Mouse (Mus musculus) CD4-positive helper T cell, adult 2 months (primary cell): ENCODE results near the gene Anapc2.
A peak's percentile ranks its signal among the peaks of the same experiment; 100 is the strongest.

Source experiments
- DNase-seq: peaks from one replicate; pipeline ENCODE4 v3.0.0-alpha.2; 2012; ENCODE audit warnings: low read depth, missing footprints, low spot score

Anapc2 gene

DNA sequence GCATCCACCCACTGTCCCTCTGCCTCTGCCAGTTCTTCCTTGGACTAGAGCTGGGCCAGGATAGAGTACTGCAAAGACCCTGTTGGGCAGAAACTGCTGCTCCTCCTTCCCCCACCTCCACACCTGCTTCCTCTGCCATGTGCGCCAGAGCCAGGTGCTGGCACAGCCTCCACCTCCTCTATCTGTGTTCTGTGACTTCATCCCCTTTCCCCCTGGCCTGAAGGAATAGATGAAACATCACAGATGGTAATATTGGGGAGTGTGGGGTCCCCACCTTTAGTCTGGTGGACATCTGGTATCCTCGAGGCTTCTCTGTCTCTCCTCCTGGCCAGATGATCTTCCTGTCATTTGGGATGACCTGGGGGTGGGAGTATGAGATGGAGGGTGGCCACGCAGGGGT, 31.2 kb downstream of the Anapc2 start:
- DNase-seq, result no peak

GRCm38 (mm10) chr2:25303931-25304656, 31.8 kb downstream of the Anapc2 start:
- no peak for DNase-seq

- DNase-seq, result peak; percentile 54
Measured at GRCm38 (mm10) chr2:25304657-25305541, 32.6 kb downstream of the Anapc2 start.

DNA sequence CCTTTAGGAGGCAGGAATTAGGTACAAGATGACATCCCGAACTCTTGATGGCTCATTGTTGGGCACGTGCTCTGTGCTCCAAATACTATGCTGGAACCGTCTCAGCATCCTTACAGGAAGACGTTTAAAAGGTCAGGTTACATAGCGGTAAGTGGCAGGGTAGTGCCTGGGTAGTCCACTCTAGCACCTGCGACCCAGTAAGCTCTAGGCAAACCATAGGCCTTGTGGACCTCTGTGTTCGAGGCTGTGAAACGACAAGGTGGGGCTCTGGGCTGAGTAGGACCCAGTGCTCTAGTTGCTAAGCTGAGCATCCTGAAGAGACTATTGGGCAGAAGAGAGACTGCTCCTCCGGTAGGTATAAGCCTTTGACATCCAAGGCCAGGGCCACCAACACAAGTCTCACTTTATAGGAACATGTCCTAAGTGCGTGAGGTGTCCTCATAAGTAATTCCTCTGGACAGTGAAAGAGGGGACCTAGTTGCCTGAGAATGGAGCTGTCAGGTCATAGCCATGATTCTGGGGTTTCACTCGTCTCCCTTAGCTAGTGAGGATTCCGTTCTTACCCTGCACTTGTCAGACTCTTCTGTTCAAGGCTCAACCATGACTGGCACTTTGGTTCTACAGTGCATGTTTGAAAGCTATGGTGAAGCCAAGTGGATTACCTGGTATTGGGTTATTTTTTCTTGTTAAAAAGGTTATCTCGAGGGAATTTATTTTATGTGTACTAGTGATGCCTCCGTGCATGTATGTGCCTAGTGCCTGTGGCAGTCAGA, 33.5 kb downstream of the Anapc2 start:
- no peak for DNase-seq

DNA sequence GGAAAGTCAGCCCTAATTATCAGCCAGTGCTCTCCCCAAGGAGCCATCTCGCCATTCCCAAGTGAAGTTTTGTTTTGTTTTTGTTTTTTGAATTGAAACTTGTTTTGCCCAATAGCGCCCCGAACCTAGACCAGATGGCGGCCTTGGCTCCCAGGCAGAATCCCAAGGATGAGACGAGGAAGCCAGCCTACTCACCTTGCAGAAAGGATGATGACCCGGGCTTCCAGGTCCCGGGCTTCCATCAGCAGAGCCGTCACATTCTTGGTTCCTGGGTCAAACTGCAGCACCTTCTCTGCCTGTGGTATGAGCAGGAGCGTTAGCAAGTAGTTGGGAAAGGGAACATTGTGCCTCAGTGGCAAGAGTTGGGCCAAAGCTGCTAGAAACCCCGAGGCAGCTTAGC, 37.9 kb downstream of the Anapc2 start:
- DNase-seq, result no peak

- DNase-seq, result no peak
Measured at GRCm38 (mm10) chr2:25310969-25311368, 38.7 kb downstream of the Anapc2 start.

DNA sequence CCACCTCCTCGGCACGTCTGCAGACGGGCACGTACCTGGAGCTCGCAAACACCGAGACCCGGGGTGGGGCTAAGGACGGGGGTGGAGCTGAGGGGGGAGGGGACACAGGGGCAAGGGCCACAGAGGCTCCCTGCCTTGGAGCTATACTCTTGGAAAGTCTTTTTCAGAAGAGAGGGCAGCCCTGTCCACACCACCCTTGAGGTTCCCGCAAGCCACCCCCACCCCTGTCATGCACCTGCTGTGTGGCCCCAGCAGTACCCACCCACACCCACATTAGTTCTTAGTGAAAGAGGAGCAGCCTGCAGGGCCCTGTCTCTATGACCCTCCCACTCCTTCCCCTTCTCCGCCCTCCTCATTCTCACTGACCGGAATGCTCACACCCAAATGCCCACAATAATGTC, 39.2 kb downstream of the Anapc2 start:
- DNase-seq, result no peak

DNA sequence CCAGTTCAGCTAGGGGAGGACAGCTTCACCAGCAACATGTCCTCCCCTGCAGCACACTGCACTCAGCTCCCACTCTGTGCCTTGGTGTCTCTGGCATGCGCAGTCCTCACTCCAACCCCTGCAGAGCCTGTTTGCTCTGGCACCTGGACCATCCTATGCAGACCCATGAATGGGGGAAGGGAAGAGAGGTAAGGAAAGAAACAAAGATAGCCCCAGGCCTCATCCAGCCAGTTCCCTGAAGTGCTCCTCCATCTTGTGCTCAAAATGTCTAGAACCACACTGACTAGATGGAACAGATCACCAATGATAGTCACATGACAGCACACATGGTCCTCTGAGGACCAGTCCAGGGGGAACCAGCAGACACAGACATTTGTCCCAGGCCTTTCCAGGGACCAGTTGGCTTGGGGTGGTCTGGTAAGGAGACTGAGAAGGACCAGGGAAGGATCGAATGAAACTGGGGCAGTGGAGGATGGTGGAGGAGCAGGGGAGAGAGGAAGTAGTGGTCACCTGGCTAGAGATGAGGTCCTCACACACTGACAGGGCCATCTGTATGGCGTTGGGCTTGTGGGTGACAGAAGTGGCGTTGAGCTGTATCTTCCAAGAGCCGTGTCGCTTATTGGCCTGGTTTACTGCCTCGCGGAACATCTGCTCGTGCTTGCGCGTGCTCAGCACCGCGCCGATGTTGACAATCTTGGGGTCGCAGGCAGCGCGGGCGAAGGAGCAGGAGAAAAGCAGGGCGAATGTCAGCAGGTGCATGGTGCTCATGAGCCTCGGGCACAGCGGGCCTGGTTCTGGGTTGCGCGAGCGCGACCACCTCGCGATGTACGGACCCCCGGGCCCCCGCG, 46.1 kb downstream of the Anapc2 start:
- no peak for DNase-seq

DNA sequence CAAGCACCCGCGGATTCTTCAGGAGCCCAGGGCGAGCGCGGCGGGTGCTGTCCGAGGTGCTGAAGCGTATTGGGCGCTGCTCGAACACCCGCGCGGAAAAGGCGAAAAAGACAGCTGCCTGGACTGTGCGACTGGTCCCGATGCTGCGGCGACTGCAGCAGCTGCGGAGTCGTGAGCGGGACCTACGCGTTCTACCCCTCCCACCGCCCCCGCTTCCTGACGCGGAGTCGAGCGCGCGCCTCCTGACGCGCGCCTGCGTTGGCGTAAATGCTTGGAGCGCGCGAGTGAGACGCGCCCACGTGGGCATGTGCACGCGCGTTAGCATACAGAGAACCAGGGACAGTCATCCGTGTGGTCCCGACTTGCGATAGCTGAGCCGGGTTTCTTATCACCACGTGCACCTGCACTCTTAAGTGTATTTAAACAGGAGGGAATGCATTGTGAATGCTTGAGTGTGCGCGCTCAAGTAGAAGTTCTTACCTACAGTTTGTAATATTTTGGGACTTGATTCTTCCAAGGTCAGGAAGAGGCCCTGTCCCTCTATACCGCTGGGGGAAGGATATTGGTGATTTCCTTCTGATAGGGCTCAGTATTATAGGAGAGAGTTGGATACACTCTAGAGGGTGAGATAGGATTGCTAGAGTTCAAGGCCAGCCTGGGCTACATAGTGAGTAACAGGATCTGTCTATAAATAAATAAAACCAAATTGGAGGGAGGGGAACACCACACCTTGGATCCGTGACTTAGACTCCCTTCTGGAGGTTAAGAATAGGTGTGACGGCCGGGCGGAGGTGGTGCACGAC, 46.9 kb downstream of the Anapc2 start, which contains the start of gene Grin1:
Gene Grin1 (minus strand): TSS at position 217 of the 803 bp plus-strand sequence.
- DNase-seq, result peak; percentile 84

- DNase-seq, result no peak
Measured at GRCm38 (mm10) chr2:25320084-25320483, 47.8 kb downstream of the Anapc2 start.

GRCm38 (mm10) chr2:25326036-25326435, 53.8 kb downstream of the Anapc2 start:
- DNase-seq, result no peak

- DNase-seq, result peak; percentile 25
Measured at GRCm38 (mm10) chr2:25328440-25328839, 56.2 kb downstream of the Anapc2 start.

DNA sequence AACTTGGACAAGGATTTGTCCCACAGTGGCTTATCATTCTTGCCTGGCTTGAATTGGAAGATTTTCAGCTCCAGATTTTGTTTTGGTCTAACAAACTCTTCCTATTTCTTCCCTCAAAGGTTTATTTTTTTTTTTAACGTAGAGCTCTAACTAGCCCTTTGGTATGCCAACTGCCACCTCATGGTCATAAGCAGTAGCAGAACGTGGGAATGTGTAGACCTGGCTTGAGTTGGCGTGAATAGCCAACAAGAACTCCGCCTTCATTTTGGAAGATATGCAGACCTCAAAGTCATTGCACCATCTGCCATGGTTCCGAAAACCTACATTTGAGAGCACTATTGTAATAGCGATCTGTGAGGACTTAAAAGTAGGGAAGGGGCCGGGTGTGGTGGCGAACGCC, 59.2 kb downstream of the Anapc2 start:
- no peak for DNase-seq

DNA sequence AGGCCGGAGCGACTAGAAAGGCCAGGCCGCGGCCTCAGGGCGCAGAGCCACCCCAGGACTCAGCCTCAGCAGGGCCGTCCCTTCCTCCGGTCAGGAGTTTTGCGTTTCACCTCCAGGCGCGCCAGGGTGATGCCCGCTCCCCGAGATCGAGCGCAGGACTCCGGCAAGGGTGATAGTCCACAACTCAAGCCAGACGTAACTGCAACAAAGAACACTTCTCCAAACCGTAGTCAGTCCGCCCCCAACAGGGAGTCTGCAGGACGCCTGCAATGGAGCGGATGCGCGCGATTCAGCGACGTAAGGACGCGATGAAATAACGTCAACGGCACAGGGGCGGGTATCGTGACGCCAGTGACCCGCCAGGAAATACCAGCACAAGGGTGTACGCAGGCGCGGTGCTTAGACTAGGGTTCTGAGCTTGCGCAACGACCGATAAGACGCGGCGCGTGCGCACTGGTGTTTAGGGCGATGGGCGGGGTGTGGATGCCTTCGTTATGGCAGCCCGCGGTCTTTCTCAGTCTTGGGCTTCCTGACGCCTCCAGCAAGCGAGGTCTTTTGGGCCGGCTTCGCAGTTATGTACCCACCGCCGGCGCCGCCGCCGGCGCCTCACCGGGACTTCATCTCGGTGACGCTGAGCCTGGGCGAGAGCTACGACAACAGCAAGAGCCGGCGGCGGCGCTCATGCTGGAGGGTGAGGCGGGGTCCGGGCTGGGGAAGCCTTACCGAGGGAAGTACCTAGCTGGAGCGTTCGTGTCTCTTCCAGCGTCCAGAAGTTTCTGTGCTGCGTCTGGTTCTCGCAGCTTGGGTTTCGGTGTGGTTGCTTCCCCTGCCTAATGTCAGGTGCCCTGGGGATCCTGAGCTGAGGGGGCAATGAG, 60.2 kb downstream of the Anapc2 start, which contains the start of gene Man1b1:
Gene Man1b1 (plus strand): TSS at position 53 of the 875 bp plus-strand sequence.
- DNase-seq, result peak; percentile 99

GRCm38 (mm10) chr2:25333569-25333968, 61.3 kb downstream of the Anapc2 start:
- no peak for DNase-seq
